Mouse (Mus musculus) liver, embryonic 14.5 days (tissue): ENCODE measurements around the gene Trim29.

Experiments used
- CTCF ChIP-seq: IDR thresholded peaks from 2 replicates; pipeline ENCODE4 v1.5.1; 2016; ENCODE audit warnings: antibody characterized with exemption, low read depth, control low read depth
- EP300 ChIP-seq: IDR thresholded peaks from 2 replicates; pipeline ENCODE4 v1.6.1; 2016; ENCODE audit warnings: antibody characterized with exemption, low read depth

- TF ChIP-seq CTCF (no peak), EP300 (no peak)
Measured at GRCm38 (mm10) chr9:43338067-43338466, 27.4 kb downstream of the Trim29 start.
